Mouse (Mus musculus) lung, embryonic 15.5 days (tissue): Measurements from ENCODE around the gene Gm17268. TPM values are rescaled to one million over a fixed set of nuclear protein-coding genes. Genes with fewer than 3 reads are reported as not detected.

Experiments used
- ATAC-seq: fragments of 200-750 bp; cut with Nextera tagmentation; 2 replicates; pipeline ENCODE4 v1.8.0; 2017; ENCODE audit warnings: moderate number of reproducible peaks, borderline replicate concordance; ENCODE audit not compliant: low FRiP score, low TSS enrichment; ENCODE audit errors: extremely low read depth
- H3K27ac ChIP-seq: fragments of 300-500 bp; sonication (generic); 2 replicates; pipeline ENCODE4 v1.5.1; 2015; ENCODE audit warnings: moderate library complexity, mild to moderate bottlenecking, inconsistent platforms
- H3K27me3 ChIP-seq: fragments of 300-500 bp; sonication (generic); 2 replicates; pipeline ENCODE4 v1.6.1; 2015; ENCODE audit warnings: inconsistent platforms
- H3K36me3 ChIP-seq: fragments of 300-500 bp; sonication (generic); 2 replicates; pipeline ENCODE4 v1.6.1; 2015; ENCODE audit warnings: inconsistent platforms
- H3K4me1 ChIP-seq: fragments of 300-500 bp; sonication (generic); 2 replicates; pipeline ENCODE4 v1.6.1; 2015; ENCODE audit warnings: inconsistent platforms
- H3K4me2 ChIP-seq: fragments of 300-500 bp; sonication (generic); 2 replicates; pipeline ENCODE4 v1.6.1; 2015; ENCODE audit warnings: inconsistent platforms, mild to moderate bottlenecking, moderate library complexity
- H3K4me3 ChIP-seq: fragments of 300-500 bp; sonication (generic); 2 replicates; pipeline ENCODE4 v1.5.1; 2015; ENCODE audit warnings: mild to moderate bottlenecking, inconsistent platforms
- H3K9ac ChIP-seq: fragments of 300-500 bp; sonication (generic); 2 replicates; pipeline ENCODE4 v1.6.1; 2015; ENCODE audit warnings: inconsistent platforms
- H3K9me3 ChIP-seq: fragments of 300-500 bp; sonication (generic); 2 replicates; pipeline ENCODE4 v1.6.1; 2016; ENCODE audit warnings: inconsistent platforms
- WGBS: fragments of 180-500 bp; shearing (Covaris S2); methylation state at CpG from one replicate; pipeline ENCODE4 v1.1.7; 2015; 5-methylcytosine and 5-hydroxymethylcytosine counted together
- polyA plus RNA-seq: library from polyadenylated mRNA; unstranded; fragments of >200 nt; fragmentation: Nextera tagmentation; extraction: Ambion mirVana; gene quantifications from 2 replicates; pipeline ENCODE4 v1.2.1, GENCODE M21; 2015

Gene Gm17268
- polyA plus RNA-seq, result not detected in 2 replicates

DNA sequence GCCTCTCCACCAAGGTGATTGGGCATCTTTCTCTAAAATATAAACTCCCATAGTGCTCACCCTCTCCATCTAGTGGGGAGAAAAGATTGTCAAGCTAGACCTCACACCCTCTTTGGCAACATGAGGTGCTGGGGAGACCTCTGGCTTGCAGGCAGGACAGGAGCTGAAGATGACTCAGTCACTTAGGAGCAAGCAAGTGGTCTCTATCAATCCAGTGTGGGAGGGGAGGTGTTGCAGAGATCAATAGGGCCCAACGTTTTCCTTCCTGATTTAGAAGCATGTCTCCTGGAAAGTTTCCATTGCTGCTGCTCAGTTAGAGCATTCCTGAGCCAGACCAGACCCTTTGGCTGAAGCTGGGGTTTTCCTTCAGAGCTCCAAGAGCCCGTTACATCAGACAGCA is at the start of gene Gm17268:
TSS of gene Gm17268 (minus strand) at position 28 of the 400 bp plus-strand sequence.
- ATAC-seq, result 0 out of 2 replicates have a peak, but pooled peaks have one; percentile 36
- Histone ChIP-seq H3K27ac (peak within 1 kb of the TSS; percentile 4; the same call in 1 of the 2 replicates), H3K4me2 (no peak within 1 kb of the TSS), H3K4me3 (no peak within 1 kb of the TSS), H3K9ac (no peak within 1 kb of the TSS), H3K36me3 (no peaks in the 10 kb centered on the region), H3K4me1 (peaks cover 33% of the 10 kb centered on the region), H3K27me3 (no peaks in the 10 kb centered on the region), H3K9me3 (no peaks in the 10 kb centered on the region)
- 17% methylated on average over 2 of the region's 2 CpGs for WGBS

DNA sequence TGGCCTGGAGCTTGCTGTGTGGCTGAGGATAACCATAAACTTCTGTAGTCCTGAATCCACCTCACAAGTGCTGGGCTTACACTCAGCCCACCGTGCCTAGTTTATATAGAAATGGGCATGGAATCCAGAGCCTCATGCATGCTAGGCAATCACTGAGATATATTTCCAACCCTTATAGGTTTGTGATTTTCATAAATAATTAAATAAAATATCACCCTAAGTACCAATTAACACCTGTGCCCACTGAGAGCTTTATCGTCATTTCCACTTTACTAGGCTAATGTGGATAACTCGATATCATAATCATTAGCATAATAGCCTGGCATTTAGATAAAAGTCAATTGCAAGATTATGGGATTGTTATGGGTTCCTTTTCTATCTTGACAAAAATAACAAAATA is 46.0 kb upstream of the Gm17268 start:
- Histone ChIP-seq H3K27me3 (no peaks in the 10 kb centered on the region), H3K36me3 (no peaks in the 10 kb centered on the region), H3K27ac (no peak overlapping the region), H3K4me2 (no peak overlapping the region), H3K4me3 (no peak overlapping the region), H3K9ac (no peak overlapping the region), H3K9me3 (no peaks in the 10 kb centered on the region), H3K4me1 (no peaks in the 10 kb centered on the region)
- 91% methylated on average over 3 of the region's 3 CpGs for WGBS
- ATAC-seq, result no peak

DNA sequence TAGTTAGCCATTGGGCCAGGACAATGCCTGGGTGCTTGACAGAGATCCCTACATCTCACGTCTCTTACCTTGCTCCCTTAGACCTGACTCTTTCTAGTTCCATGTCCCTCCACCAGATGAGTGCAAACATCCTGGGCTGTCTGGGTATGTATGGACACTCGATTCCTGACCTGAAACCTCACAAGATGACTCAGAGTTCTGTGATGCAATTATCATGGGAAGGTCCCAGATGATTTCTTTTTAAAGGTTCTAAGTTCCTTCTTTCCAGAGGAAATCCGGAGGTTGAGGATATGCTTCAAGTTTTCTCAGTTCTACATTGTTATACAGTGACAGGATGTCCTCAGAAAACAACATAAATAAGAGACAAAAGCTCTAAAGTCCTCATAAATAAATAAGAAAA is 42.5 kb upstream of the Gm17268 start:
- Histone ChIP-seq H3K27me3 (no peaks in the 10 kb centered on the region), H3K4me3 (no peak overlapping the region), H3K4me1 (no peaks in the 10 kb centered on the region), H3K27ac (no peak overlapping the region), H3K9ac (no peak overlapping the region), H3K4me2 (no peak overlapping the region), H3K36me3 (no peaks in the 10 kb centered on the region), H3K9me3 (no peaks in the 10 kb centered on the region)
- WGBS, result 61% methylated on average over 3 of the region's 3 CpGs
- ATAC-seq, result no peak

DNA sequence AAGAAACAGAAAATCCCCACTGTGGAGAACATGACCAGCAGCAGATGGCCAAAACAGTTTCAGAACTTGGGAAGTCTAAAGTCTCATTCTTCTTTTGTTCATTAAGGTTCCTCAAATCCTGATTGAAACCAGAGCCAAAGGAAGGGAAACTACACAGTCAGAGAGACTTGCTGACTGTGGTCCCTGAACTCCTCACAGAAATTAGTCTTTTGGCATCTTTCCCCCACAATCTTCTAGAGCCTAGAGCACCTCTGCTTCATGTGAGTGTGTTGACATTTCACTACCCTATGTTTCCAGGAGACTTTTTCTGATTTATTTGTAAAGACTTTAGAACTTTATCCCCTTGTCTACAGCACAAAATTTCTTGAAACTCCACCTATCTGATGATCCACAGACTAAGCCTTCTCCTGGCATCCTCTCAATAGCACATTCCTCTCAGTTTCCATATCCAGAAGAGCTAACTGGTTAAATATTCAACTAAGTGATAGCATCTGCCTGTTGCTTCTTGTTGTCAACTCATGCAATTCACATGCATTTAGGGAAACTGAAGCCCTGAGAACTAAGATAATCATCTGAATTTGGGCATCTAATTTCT is 39.9 kb upstream of the Gm17268 start:
- H3K4me3 ChIP-seq, result no peak overlapping the region
- no peaks in the 10 kb centered on the region for H3K4me1 ChIP-seq
- no peaks in the 10 kb centered on the region for H3K27me3 ChIP-seq
- no peak overlapping the region for H3K4me2 ChIP-seq
- H3K27ac ChIP-seq, result no peak overlapping the region
- ATAC-seq, result no peak
- H3K9me3 ChIP-seq, result no peaks in the 10 kb centered on the region
- no peak overlapping the region for H3K9ac ChIP-seq
- H3K36me3 ChIP-seq, result no peaks in the 10 kb centered on the region

DNA sequence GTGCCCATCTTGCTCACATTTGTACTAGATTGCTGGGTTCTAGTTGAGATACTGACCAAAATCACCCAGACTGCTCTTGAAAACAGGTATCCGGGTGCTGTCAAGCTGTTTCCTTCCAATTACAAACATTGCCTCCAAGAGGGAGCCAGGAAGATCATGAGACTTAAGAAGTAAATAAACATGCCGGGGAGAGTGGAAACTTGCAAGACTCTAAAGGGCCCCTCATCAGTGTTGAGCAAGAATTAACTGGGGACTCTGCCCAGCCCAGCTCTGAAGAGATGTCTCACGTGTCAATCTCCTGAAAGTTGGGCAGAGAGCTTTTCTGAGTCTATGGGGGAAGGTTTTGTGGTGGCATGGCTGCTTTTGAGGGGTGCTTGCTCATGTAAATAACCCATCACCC is 38.7 kb upstream of the Gm17268 start:
- no peaks in the 10 kb centered on the region for H3K36me3 ChIP-seq
- H3K9me3 ChIP-seq, result no peaks in the 10 kb centered on the region
- H3K4me3 ChIP-seq, result no peak overlapping the region
- H3K27me3 ChIP-seq, result no peaks in the 10 kb centered on the region
- no peak overlapping the region for H3K9ac ChIP-seq
- 37% methylated on average over 3 of the region's 3 CpGs for WGBS
- no peak overlapping the region for H3K4me2 ChIP-seq
- H3K27ac ChIP-seq, result no peak overlapping the region
- ATAC-seq, result no peak
- H3K4me1 ChIP-seq, result no peaks in the 10 kb centered on the region

DNA sequence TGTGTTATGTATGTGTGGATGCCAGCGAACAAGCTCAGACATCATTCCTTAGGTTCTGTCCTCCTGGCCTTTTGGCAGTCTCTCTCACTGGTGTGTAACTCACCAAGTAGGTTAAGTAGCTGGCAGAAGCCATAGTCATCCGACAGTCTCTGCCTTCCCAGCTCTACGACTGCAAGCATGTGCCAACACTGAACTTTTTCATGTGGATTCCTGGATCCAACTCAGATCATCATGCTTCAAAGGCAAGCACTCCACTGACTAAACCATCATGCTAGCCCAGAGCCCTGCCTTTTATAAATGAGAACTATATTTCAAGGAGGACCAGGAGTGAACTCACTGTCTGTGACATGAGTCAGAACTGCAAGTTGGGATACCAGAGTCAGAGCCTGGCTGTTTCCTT is 35.3 kb upstream of the Gm17268 start:
- WGBS, result 69% methylated on average over 3 of the region's 3 CpGs
- no peak overlapping the region for H3K9ac ChIP-seq
- peaks cover 4% of the 10 kb centered on the region; the same call in 1 of the 2 replicates for H3K4me1 ChIP-seq
- no peaks in the 10 kb centered on the region for H3K9me3 ChIP-seq
- no peak for ATAC-seq
- H3K36me3 ChIP-seq, result no peaks in the 10 kb centered on the region
- H3K27ac ChIP-seq, result no peak overlapping the region
- H3K4me2 ChIP-seq, result no peak overlapping the region
- H3K4me3 ChIP-seq, result no peak overlapping the region
- no peaks in the 10 kb centered on the region for H3K27me3 ChIP-seq

DNA sequence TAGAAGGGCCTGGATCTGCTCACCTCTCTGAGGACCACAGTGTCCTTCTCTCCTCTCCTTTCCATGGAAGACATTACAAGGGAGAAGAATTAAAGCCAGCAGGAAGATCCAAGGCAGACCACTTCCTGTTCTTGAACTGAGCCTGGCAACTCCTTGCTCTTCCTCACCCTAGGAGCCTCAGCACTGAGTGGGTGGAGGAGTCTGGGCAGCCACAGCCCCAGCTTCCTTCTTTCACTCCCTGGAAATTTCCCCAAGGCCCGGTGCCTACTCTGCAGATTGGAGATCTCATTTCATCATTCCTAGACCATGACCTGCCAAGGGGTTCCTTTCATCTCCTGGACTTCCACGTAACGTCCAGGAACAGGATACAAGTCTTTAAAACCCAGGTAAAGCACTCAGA is 34.6 kb upstream of the Gm17268 start:
- ATAC-seq, result no peak
- H3K9ac ChIP-seq, result no peak overlapping the region
- H3K4me3 ChIP-seq, result no peak overlapping the region
- no peak overlapping the region for H3K27ac ChIP-seq
- no peaks in the 10 kb centered on the region for H3K36me3 ChIP-seq
- no peak overlapping the region for H3K4me2 ChIP-seq
- H3K27me3 ChIP-seq, result no peaks in the 10 kb centered on the region
- peaks cover 4% of the 10 kb centered on the region; the same call in 1 of the 2 replicates for H3K4me1 ChIP-seq
- H3K9me3 ChIP-seq, result no peaks in the 10 kb centered on the region
- 81% methylated on average over 3 of the region's 3 CpGs for WGBS

DNA sequence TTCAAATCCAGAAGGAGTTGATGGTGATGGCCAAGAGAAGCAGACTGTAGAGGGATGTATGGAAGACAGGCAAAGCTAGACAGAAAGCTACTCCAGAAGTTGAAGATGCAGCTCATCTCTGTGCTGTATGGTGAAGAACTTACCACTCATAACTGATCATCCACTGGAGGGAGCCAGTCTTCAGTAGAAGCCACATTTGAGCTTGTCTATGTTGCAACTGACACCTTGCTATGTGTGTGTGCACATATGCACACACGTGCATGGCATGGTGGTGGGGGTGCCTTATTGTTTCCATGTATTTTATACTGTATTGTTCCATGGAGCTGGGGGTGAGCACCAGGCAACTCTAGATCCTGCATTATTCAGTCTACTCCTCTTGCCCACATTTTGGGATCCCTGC is 34.0 kb upstream of the Gm17268 start:
- no peak overlapping the region for H3K27ac ChIP-seq
- H3K4me3 ChIP-seq, result no peak overlapping the region
- peaks cover 4% of the 10 kb centered on the region; the same call in 1 of the 2 replicates for H3K4me1 ChIP-seq
- H3K27me3 ChIP-seq, result no peaks in the 10 kb centered on the region
- H3K9ac ChIP-seq, result no peak overlapping the region
- H3K4me2 ChIP-seq, result no peak overlapping the region
- H3K9me3 ChIP-seq, result no peaks in the 10 kb centered on the region
- WGBS, result 63% methylated on average over 1 of the region's 1 CpGs
- no peak for ATAC-seq
- no peaks in the 10 kb centered on the region for H3K36me3 ChIP-seq

DNA sequence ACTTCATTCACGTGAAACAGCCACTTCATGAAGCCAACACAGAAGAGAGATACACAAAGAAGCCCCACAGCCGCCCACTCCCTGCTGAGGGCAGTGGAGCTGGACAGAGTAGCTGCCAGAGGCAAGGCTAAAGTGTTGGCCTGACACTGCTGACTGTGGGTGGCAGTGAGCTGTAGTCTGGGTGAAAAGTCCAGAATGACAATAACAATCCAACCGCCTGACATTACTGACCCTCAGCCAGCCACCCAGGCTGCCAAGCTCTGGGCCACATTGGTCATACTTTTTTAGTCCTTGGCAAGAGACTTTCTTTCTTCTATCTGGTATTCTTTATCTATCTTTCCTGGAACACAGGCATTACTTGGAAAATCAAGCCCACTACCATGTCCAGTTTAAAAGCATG is 32.7 kb upstream of the Gm17268 start:
- WGBS, result 64% methylated on average over 3 of the region's 3 CpGs
- Histone ChIP-seq H3K9me3 (no peaks in the 10 kb centered on the region), H3K36me3 (no peaks in the 10 kb centered on the region), H3K9ac (no peak overlapping the region), H3K27me3 (no peaks in the 10 kb centered on the region), H3K4me2 (no peak overlapping the region), H3K4me1 (peaks cover 4% of the 10 kb centered on the region; the same call in 1 of the 2 replicates), H3K27ac (no peak overlapping the region), H3K4me3 (no peak overlapping the region)
- ATAC-seq, result no peak

DNA sequence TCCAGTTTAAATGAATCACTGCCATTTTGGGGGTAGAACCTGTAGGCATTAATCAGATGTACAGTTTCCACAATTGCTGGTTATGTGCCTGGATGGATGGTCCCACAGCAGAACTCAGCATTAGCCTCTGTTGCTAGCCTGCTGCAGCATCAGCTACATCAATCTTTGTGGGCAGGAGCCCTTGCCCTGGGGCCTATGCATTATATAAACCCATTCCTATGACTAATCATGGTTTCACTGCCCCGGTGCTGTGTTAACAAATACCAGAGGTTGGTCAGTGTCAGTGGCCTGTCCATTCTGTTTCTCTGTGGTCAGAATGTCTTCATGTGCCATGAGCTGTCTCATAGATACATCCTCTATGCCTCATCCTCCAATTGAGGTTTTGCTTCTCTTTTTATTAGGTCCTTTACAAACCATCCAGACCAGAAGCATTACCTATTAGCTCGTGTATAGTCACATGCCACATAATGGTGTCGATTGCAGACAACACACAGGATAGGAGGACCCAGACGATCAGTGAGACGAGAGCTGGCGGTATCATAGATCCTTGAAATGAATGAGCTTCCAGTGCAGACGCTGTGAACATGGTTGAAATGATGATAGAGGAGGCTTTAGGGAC is 28.7 kb upstream of the Gm17268 start:
- Histone ChIP-seq H3K9ac (no peak overlapping the region), H3K4me1 (peaks cover 4% of the 10 kb centered on the region; the same call in 1 of the 2 replicates), H3K27ac (no peak overlapping the region), H3K27me3 (no peaks in the 10 kb centered on the region), H3K9me3 (no peaks in the 10 kb centered on the region), H3K36me3 (no peaks in the 10 kb centered on the region), H3K4me2 (no peak overlapping the region), H3K4me3 (no peak overlapping the region)
- WGBS, result 71% methylated on average over 7 of the region's 7 CpGs
- ATAC-seq, result no peak

DNA sequence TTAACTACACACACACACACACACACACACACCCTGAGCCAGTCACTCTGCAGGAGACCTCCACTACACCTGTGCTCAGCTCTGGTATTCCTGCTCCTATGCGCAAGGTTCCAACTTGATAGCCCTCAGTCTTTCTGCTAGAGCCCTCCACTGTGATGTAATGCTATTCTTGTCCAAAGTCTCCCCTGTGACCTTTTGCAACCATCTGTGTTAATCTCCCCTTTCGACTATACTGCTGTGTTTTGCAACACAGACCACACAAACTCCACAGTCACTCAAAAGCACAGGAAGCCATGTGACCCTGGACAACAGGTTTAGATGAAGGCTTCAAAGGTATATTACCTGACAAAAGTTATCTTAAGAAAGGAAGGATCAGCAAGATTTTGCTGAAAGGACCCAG is 25.1 kb upstream of the Gm17268 start:
- Histone ChIP-seq H3K27me3 (no peaks in the 10 kb centered on the region), H3K4me1 (no peaks in the 10 kb centered on the region), H3K9ac (no peak overlapping the region), H3K4me3 (no peak overlapping the region), H3K27ac (no peak overlapping the region), H3K9me3 (no peaks in the 10 kb centered on the region), H3K4me2 (no peak overlapping the region), H3K36me3 (no peaks in the 10 kb centered on the region)
- no peak for ATAC-seq
- 73% methylated on average over 2 of the region's 2 CpGs for WGBS

DNA sequence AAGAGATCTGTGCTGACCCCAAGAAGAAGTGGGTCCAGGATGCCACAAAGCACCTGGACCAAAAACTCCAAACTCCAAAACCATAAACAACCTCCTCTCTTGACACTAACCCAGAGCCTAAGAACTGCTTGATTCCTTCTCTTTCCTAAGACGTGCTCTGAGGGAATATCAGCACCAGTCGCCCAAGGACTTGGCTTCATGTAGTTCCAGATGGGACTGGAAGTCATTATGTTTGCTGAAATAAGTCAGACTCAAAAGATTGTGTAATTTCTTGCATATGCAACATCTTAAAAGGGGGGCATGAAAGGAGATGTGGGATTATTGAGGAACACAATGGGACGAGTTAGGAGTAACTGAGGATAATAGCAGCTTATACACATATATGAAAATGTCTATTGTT is 23.9 kb upstream of the Gm17268 start:
- no peaks in the 10 kb centered on the region for H3K9me3 ChIP-seq
- H3K4me1 ChIP-seq, result no peaks in the 10 kb centered on the region
- H3K36me3 ChIP-seq, result no peaks in the 10 kb centered on the region
- no peak for ATAC-seq
- 59% methylated on average over 3 of the region's 3 CpGs for WGBS
- no peak overlapping the region for H3K9ac ChIP-seq
- H3K27ac ChIP-seq, result no peak overlapping the region
- H3K27me3 ChIP-seq, result no peaks in the 10 kb centered on the region
- no peak overlapping the region for H3K4me3 ChIP-seq
- no peak overlapping the region for H3K4me2 ChIP-seq
